Mouse (Mus musculus): ENCODE results near the gene Epha2. TPM values are rescaled to one million over a fixed set of nuclear protein-coding genes. Genes with fewer than 3 reads are reported as not detected.

Gene Epha2
- polyA plus RNA-seq, 1 experiment from 2014 or later: 3.1 TPM

DNA sequence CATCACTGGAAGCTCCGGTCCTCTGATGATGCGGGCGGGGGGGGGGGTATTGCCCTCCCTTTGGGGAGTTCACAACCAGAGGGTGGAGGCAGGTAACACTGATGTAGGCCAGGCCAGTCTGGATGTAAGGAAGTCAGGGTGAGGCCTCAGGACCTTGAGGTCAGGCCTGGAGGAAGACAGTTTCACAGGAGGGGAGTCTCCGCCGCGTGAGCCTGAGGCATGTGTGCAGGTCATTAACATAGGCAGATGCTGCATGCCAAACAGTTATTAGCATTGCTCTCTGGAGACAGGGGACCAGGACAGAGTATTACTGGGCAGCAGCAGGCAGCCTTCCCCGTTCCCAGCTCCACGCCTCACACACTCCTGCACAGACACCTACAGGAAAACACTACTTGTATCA, 12.9 kb upstream of the Epha2 start:
- no peaks in the 10 kb centered on the region for H3K36me3 ChIP-seq (ENCODE audit: control insufficient read depth, insufficient read depth, low read length)
- ATAC-seq (replicated peaks; ENCODE audit: insufficient number of reproducible peaks, low FRiP score, low TSS enrichment): no peak
- 53% methylated on average over 8 of the region's 8 CpGs for WGBS (ENCODE audit: insufficient replicate concordance)
- H3K4me1 ChIP-seq (ENCODE audit: control insufficient read depth, insufficient read depth, low read length): peaks cover 37% of the 10 kb centered on the region
- H3K9me3 ChIP-seq (replicated peaks; ENCODE audit: control insufficient read depth, low read length): no peaks in the 10 kb centered on the region
- no peak overlapping the region for H3K9ac ChIP-seq (ENCODE audit: low read depth, low read length)
- peaks cover 37% of the 10 kb centered on the region for H3K27me3 ChIP-seq (ENCODE audit: control insufficient read depth, insufficient read depth, low read length)
- no peak overlapping the region for H3K27ac ChIP-seq (ENCODE audit: low read depth, low read length)
- no peak overlapping the region for H3K4me3 ChIP-seq (ENCODE audit: low read depth, low read length)
- no peak overlapping the region for H3K4me2 ChIP-seq

DNA sequence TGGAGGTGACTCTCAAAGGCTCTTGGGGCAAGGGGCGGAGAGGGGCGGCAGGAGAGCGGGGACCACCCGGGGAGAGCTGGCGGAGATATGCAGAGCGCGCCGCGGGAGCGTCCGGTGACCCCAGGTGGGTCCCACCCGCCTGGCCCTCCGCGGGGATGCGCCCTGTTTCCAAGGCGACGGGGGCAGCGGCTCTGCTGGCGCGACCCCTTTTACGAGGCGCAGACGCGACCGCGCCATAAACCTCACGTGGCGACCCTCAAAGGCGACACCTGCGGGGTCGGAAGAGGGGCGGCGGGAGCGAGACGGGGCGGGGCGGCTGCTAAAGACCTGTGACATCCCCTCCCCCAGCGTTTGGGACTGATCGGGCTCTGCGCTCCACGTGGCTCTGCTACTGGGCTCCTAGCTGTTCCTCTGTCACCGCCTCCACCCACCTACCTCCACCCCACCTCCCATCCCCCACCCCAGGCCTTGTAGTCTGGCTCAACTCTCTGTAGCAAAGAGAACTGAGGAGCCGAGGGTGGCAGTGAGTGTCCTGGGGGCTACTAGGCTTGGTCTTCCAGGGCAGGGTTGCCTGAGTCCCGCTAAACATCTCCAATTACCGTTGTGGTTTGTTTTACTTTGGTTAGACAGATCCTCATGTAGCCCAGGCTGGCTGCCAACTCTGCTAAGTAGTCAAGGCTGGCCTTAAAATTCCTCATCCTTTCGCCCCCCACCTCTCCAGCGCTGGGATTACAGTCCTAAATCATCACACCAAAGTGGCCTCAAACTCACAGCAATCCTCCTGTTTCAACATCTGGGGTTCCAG, 9.3 kb upstream of the Epha2 start:
- Histone ChIP-seq H3K36me3 (ENCODE audit: control insufficient read depth, insufficient read depth, low read length) (no peaks in the 10 kb centered on the region), H3K4me3 (ENCODE audit: low read depth, low read length) (peak overlapping the region; percentile 45), H3K9ac (ENCODE audit: low read depth, low read length) (peak overlapping the region; percentile 44), H3K9me3 (replicated peaks; ENCODE audit: control insufficient read depth, low read length) (no peaks in the 10 kb centered on the region), H3K27ac (ENCODE audit: low read depth, low read length) (no peak overlapping the region), H3K27me3 (ENCODE audit: control insufficient read depth, insufficient read depth, low read length) (peaks cover 49% of the 10 kb centered on the region), H3K4me2 (peak overlapping the region; percentile 82), H3K4me1 (ENCODE audit: control insufficient read depth, insufficient read depth, low read length) (peaks cover 40% of the 10 kb centered on the region)
- ATAC-seq (replicated peaks; ENCODE audit: insufficient number of reproducible peaks, low FRiP score, low TSS enrichment): no peak
- WGBS (ENCODE audit: insufficient replicate concordance): 2% methylated on average over 47 of the region's 47 CpGs

DNA sequence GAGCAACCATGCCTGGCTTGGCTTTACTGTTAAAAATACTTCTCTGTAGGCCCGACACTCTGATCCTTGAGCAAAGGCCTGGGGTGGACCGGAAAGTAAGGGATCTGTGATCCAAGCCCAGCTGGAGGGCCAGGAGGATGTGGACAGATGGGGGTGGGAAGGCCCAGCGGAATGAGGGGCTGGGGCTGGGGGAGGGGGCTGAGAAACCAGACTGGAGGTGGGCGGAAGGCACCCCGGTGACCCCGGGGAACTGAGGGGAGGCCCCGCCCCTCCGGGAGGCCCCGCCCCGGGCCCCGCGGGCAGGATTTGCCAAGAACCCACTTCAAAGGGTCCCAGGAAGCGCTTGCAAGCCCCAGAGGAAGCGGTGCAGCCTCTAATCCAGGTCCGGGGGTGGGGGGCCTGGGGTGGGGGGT, 5.3 kb upstream of the Epha2 start:
- Histone ChIP-seq H3K27me3 (ENCODE audit: control insufficient read depth, insufficient read depth, low read length) (peaks cover 57% of the 10 kb centered on the region), H3K36me3 (ENCODE audit: control insufficient read depth, insufficient read depth, low read length) (no peaks in the 10 kb centered on the region), H3K4me3 (ENCODE audit: low read depth, low read length) (peak overlapping the region; percentile 18), H3K4me2 (peak overlapping the region; percentile 45), H3K27ac (ENCODE audit: low read depth, low read length) (no peak overlapping the region), H3K4me1 (ENCODE audit: control insufficient read depth, insufficient read depth, low read length) (peaks cover 25% of the 10 kb centered on the region), H3K9ac (ENCODE audit: low read depth, low read length) (0 out of 2 replicates have a peak overlapping the region, but pooled peaks have one; percentile 22), H3K9me3 (replicated peaks; ENCODE audit: control insufficient read depth, low read length) (no peaks in the 10 kb centered on the region)
- ATAC-seq (replicated peaks; ENCODE audit: insufficient number of reproducible peaks, low FRiP score, low TSS enrichment): no peak; the same call in 1 of the 2 replicates
- 4% methylated on average over 7 of the region's 15 CpGs for WGBS (ENCODE audit: insufficient replicate concordance)

DNA sequence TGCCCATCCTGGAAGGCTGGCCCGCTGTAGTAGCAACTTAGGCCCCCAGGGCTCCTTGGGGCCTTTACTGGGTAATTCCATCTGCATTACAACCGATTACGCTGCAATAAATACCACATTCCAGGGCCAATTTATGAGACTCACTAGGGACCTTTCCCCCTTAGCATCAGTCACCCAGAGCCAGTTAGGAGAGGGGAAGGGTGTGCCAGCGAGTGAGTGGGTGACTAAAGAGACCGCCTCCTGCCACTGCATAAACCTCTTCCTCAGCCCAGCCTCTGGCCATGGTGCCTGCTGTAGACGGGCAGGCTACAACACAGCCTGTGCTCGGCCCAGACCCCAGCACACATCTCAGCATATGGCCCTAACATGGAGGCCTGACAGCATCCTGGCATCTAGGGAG, 3.1 kb upstream of the Epha2 start:
- H3K4me1 ChIP-seq (ENCODE audit: control insufficient read depth, insufficient read depth, low read length): peaks cover 27% of the 10 kb centered on the region
- 72% methylated on average over 7 of the region's 7 CpGs for WGBS (ENCODE audit: insufficient replicate concordance)

DNA sequence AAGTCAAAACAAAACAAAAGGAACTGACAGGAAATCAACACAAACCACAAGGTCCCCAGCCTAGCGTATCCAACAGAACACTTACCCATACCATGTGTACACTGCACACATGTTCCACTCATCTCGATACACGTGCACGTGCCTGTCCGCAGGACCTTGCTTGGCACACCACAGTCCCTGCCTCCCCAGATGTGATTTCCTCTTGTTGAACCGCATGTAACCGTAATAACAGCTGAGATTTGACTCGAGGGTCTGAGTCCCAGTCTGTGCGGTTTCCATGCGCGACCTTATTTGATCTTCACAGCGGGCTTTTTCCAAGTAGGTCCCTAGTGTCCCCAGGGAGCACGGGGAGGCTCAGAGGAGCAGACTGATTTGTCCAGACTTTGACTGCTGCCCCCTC, 1.7 kb upstream of the Epha2 start:
- H3K27me3 ChIP-seq (ENCODE audit: control insufficient read depth, insufficient read depth, low read length): peaks cover 34% of the 10 kb centered on the region
- WGBS (ENCODE audit: insufficient replicate concordance): 62% methylated on average over 13 of the region's 13 CpGs
- H3K4me1 ChIP-seq (ENCODE audit: control insufficient read depth, insufficient read depth, low read length): peaks cover 29% of the 10 kb centered on the region
- no peaks in the 10 kb centered on the region for H3K36me3 ChIP-seq (ENCODE audit: control insufficient read depth, insufficient read depth, low read length)
- H3K27ac ChIP-seq (ENCODE audit: low read depth, low read length): no peak overlapping the region
- H3K9me3 ChIP-seq (replicated peaks; ENCODE audit: control insufficient read depth, low read length): no peaks in the 10 kb centered on the region
- no peak overlapping the region for H3K4me2 ChIP-seq
- ATAC-seq (replicated peaks; ENCODE audit: insufficient number of reproducible peaks, low FRiP score, low TSS enrichment): no peak
- H3K4me3 ChIP-seq (ENCODE audit: low read depth, low read length): no peak overlapping the region
- no peak overlapping the region for H3K9ac ChIP-seq (ENCODE audit: low read depth, low read length)

More for the DNA sequence above, 3.1 kb upstream of the Epha2 start:
- Histone ChIP-seq H3K9ac (ENCODE audit: low read depth, low read length) (no peak overlapping the region), H3K9me3 (replicated peaks; ENCODE audit: control insufficient read depth, low read length) (no peaks in the 10 kb centered on the region), H3K4me2 (no peak overlapping the region), H3K27ac (ENCODE audit: low read depth, low read length) (no peak overlapping the region), H3K36me3 (ENCODE audit: control insufficient read depth, insufficient read depth, low read length) (no peaks in the 10 kb centered on the region), H3K27me3 (ENCODE audit: control insufficient read depth, insufficient read depth, low read length) (peaks cover 44% of the 10 kb centered on the region), H3K4me3 (ENCODE audit: low read depth, low read length) (no peak overlapping the region)
- ATAC-seq (replicated peaks; ENCODE audit: insufficient number of reproducible peaks, low FRiP score, low TSS enrichment): no peak

DNA sequence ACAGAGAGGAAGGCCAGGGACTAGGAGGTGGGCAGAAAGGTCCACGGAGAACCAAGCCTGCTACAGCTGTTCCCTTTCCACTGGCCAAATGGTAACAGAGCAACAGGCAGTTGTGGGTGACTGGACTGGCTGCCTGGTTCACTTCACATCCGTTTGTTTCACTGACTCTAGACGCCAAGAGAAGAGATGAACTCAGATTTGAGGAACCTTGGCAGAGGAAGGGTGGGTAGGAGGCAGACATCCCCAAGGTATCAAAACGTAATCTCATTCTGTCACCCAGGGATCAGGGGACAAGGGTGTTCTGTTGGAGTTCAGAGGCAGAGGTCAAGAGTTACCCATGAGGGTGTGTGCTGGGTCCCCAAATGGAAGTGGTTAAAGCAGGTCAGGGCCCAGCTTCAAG, 844 bp upstream of the Epha2 start:
- Histone ChIP-seq H3K9ac (ENCODE audit: low read depth, low read length) (no peak overlapping the region), H3K4me3 (ENCODE audit: low read depth, low read length) (no peak overlapping the region), H3K4me2 (no peak overlapping the region), H3K4me1 (ENCODE audit: control insufficient read depth, insufficient read depth, low read length) (peaks cover 31% of the 10 kb centered on the region), H3K9me3 (replicated peaks; ENCODE audit: control insufficient read depth, low read length) (no peaks in the 10 kb centered on the region), H3K27ac (ENCODE audit: low read depth, low read length) (no peak overlapping the region), H3K36me3 (ENCODE audit: control insufficient read depth, insufficient read depth, low read length) (no peaks in the 10 kb centered on the region), H3K27me3 (ENCODE audit: control insufficient read depth, insufficient read depth, low read length) (peaks cover 33% of the 10 kb centered on the region)
- ATAC-seq (replicated peaks; ENCODE audit: insufficient number of reproducible peaks, low FRiP score, low TSS enrichment): no peak
- WGBS (ENCODE audit: insufficient replicate concordance): 50% methylated on average over 4 of the region's 4 CpGs

DNA sequence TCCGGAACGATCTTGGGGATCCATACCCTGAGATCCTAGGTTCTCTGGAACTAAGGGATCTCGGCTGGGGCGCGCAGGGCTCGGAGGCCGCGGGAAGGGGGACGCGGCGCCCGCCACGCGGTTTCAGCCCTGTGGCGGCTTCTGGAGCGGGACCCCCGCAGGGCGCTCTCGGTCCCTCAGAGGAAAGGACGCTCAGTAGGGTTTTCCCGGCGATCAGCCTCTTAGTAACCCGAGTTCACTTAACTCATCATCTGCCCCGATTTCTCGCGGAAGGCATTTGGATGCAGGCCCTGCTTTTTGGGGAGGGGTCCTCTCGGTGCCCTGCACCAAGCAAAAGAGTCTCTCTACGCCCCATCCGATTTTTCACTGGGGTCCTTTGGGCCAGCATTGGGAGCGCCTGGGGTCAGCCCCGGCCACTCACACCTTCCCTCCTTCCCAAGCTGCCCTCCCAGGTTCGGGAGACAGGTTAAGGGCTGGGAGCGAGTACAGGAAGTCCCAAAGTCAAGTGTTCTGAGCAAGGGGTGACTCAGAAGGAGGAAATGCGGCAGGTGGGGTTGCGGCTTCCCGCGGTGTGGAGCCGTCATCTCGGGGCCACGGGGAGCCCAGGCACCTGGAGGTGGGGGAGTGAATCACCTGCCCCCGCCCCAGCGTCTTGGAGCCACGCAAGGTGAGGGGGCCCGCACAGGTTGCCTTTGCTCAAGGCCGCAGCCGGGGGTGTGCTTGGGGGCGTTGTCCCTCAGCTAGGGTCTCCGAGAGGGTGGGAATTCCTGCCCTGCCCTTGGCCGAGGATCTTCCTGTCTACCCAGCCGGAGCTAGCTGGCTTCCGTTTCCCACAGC, 769 bp downstream of the Epha2 start:
- peak overlapping the region; percentile 81 for H3K4me3 ChIP-seq (ENCODE audit: low read depth, low read length)

DNA sequence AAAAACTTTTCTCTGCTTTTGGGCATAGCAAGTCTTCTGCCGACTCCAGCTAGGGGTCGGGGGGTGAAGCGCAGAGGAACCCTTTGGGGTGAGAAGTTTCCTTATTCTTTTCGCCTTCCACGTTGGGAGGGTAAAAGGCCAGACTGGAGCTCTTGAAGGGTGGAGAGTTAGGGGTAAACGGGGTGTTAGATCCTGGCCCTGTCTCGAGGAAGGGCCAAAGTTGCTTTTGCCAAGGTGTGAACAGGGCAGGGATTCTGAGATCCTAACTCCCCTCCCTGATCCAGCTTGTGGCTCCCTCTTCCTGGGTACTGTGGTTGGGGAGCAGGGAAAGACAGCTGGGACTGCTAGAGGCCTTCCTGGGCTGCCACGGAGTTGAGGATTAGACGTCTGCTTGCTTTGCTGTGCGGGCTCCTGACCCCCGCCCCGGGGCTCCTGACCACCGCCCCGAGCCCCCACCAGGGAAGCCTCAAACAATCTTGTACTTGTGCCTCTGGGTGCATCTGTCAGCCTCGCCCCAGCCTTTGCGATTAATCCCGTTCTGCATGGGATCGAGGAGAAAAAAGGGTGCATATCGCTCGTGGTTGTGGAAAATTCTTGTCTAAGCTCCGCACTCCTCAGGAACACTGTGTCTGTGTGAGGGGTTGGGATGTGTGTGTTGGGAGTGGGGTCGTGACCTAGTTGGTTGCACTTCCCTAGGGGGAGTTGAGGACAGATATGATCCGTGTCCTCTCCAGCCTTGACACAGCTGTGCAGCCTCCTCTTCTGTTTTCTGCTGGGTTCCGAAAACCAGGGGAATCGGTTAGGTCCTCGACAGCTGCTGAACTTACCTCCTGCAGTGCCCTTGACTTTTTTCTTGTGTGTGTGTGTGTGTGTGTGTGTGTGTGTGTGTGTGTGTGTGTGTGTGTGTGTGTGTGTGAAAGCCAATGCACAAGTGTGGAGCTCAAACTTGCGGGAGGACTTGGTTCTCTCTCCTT, 1.7 kb downstream of the Epha2 start:
- Histone ChIP-seq H3K4me2 (peak overlapping the region; percentile 98), H3K36me3 (ENCODE audit: control insufficient read depth, insufficient read depth, low read length) (no peaks in the 10 kb centered on the region), H3K9ac (ENCODE audit: low read depth, low read length) (peak overlapping the region; percentile 86), H3K4me1 (ENCODE audit: control insufficient read depth, insufficient read depth, low read length) (peaks cover 34% of the 10 kb centered on the region), H3K27ac (ENCODE audit: low read depth, low read length) (0 out of 2 replicates have a peak overlapping the region, but pooled peaks have one; percentile 29), H3K4me3 (ENCODE audit: low read depth, low read length) (peak overlapping the region; percentile 81), H3K9me3 (replicated peaks; ENCODE audit: control insufficient read depth, low read length) (no peaks in the 10 kb centered on the region), H3K27me3 (ENCODE audit: control insufficient read depth, insufficient read depth, low read length) (peaks cover 20% of the 10 kb centered on the region)
- 7% methylated on average over 27 of the region's 27 CpGs for WGBS (ENCODE audit: insufficient replicate concordance)
- ATAC-seq (replicated peaks; ENCODE audit: insufficient number of reproducible peaks, low FRiP score, low TSS enrichment): no peak

More for the DNA sequence above, 769 bp downstream of the Epha2 start:
- peak overlapping the region; percentile 62 for H3K27ac ChIP-seq (ENCODE audit: low read depth, low read length)
- ATAC-seq (replicated peaks; ENCODE audit: insufficient number of reproducible peaks, low FRiP score, low TSS enrichment): no peak
- H3K9me3 ChIP-seq (replicated peaks; ENCODE audit: control insufficient read depth, low read length): no peaks in the 10 kb centered on the region
- peaks cover 34% of the 10 kb centered on the region for H3K4me1 ChIP-seq (ENCODE audit: control insufficient read depth, insufficient read depth, low read length)
- peaks cover 23% of the 10 kb centered on the region for H3K27me3 ChIP-seq (ENCODE audit: control insufficient read depth, insufficient read depth, low read length)
- peak overlapping the region; percentile 98 for H3K4me2 ChIP-seq
- H3K36me3 ChIP-seq (ENCODE audit: control insufficient read depth, insufficient read depth, low read length): no peaks in the 10 kb centered on the region
- under 1% methylated on average over 51 of the region's 51 CpGs for WGBS (ENCODE audit: insufficient replicate concordance)
- peak overlapping the region; percentile 86 for H3K9ac ChIP-seq (ENCODE audit: low read depth, low read length)
